10 mouse cellular contexts compared by ENCODE assay signal in the genomic region with DNA sequence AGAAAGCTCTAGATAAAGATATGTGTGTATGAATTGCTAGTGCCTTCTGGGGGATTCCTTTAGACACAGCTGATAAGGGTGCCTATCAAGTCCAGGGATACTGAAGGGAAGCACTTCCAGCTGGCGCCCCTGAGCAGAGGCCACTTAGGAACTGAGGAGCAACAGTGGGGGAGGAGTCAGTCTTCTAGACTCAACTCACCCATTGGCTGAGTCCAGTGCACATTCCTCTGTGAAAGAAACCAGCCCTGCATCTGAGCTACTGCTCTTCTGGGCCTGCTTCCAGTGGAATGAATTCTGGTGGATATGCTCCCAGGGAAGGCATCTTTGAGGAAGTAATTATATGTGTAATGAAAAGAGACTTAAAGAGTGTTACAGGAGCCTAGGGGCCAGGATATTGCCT.
DNase-seq lines count a peak whose midpoint lies in the region; ATAC-seq lines count a peak whose summit lies in the region.
"Had no signal": no experiment of that assay in that cellular context is flagged by ENCODE, and none has a peak within 500 bp of the region (broad histone marks: within the 10 kb centered on the region; RNA-seq: fewer than 3 reads in every experiment).

No protein-coding gene starts in this region.

- 31% methylated on average over 1 of the region's 1 CpGs for WGBS in kidney, embryonic 16.5 days
- WGBS in embryonic facial prominence, embryonic 10.5 days, result 17% methylated on average over 1 of the region's 1 CpGs
- 47% methylated on average over 1 of the region's 1 CpGs for WGBS in liver, embryonic 16.5 days (ENCODE audit: insufficient replicate concordance)

- H3K9me3 ChIP-seq in kidney, embryonic 16.5 days (ENCODE audit: low read length), result no peaks in the 10 kb centered on the region
- H3K9me3 ChIP-seq in embryonic facial prominence, embryonic 10.5 days, result no peaks in the 10 kb centered on the region
- H3K9me3 ChIP-seq in liver, embryonic 16.5 days (replicated peaks; ENCODE audit: control insufficient read depth, low read length), result no peaks in the 10 kb centered on the region

- H3K4me3 ChIP-seq in kidney, embryonic 16.5 days (ENCODE audit: low read length), result no peak overlapping the region
- no peak overlapping the region for H3K4me3 ChIP-seq in embryonic facial prominence, embryonic 10.5 days
- no peak overlapping the region for H3K4me3 ChIP-seq in liver, embryonic 16.5 days (ENCODE audit: low read depth, low read length)
- H3K4me3 ChIP-seq: erythroblast, embryonic 14.5 days had no signal

- no peak overlapping the region for H3K9ac ChIP-seq in kidney, embryonic 16.5 days (replicated peaks; ENCODE audit: low read length)
- H3K9ac ChIP-seq in liver, embryonic 16.5 days (ENCODE audit: low read depth, low read length), result no peak overlapping the region
- H3K9ac ChIP-seq: liver, embryonic 14.5 days had no signal

- H3K36me3 ChIP-seq in kidney, embryonic 16.5 days (ENCODE audit: insufficient read depth, low read length), result no peaks in the 10 kb centered on the region
- H3K36me3 ChIP-seq in embryonic facial prominence, embryonic 10.5 days (replicated peaks), result no peaks in the 10 kb centered on the region
- no peaks in the 10 kb centered on the region for H3K36me3 ChIP-seq in liver, embryonic 16.5 days (ENCODE audit: control insufficient read depth, insufficient read depth)

- H3K4me1 ChIP-seq in kidney, embryonic 16.5 days (ENCODE audit: insufficient read depth, low read length), result no peaks in the 10 kb centered on the region
- peaks cover 4% of the 10 kb centered on the region; the same call in 1 of the 2 replicates for H3K4me1 ChIP-seq in embryonic facial prominence, embryonic 10.5 days
- no peaks in the 10 kb centered on the region for H3K4me1 ChIP-seq in liver, embryonic 16.5 days (ENCODE audit: control insufficient read depth, low read depth, low read length)

- H3K4me2 ChIP-seq in kidney, embryonic 16.5 days (replicated peaks; ENCODE audit: low read depth, low read length), result no peak overlapping the region
- no peak overlapping the region for H3K4me2 ChIP-seq in liver, embryonic 16.5 days (ENCODE audit: low read depth, low read length)

- no peak for DNase-seq in kidney, adult 11 months
- DNase-seq in R1 (ENCODE audit: low read depth, low spot score), result peak; percentile 16
- peak; percentile 12 for DNase-seq in embryonic facial prominence, embryonic 10.5 days (ENCODE audit: low spot score)
- no peak for DNase-seq in spleen, postnatal 10 days (ENCODE audit: low spot score in 2 of 2)
- DNase-seq: thymus, adult 18-20 months had no signal

- peak; percentile 92 for ATAC-seq in kidney, embryonic 16.5 days (ENCODE audit: low FRiP score, low TSS enrichment)
- ATAC-seq in liver, embryonic 16.5 days (ENCODE audit: low read depth), result peak; percentile 24; the same call in 1 of the 2 replicates
- no peak for ATAC-seq in granulocyte monocyte progenitor cell, adult 5-6 weeks (replicated peaks; ENCODE audit: poor library complexity, severe bottlenecking)

- H3K27me3 ChIP-seq in kidney, embryonic 16.5 days (ENCODE audit: insufficient read depth, low read length), result no peaks in the 10 kb centered on the region
- no peaks in the 10 kb centered on the region for H3K27me3 ChIP-seq in embryonic facial prominence, embryonic 10.5 days (replicated peaks; ENCODE audit: low read depth, poor library complexity, severe bottlenecking)
- H3K27me3 ChIP-seq in liver, embryonic 16.5 days (ENCODE audit: control insufficient read depth, insufficient read depth, low read depth, low read length), result no peaks in the 10 kb centered on the region

- H3K27ac ChIP-seq in kidney, embryonic 16.5 days (ENCODE audit: low read length), result no peak overlapping the region
- no peak overlapping the region for H3K27ac ChIP-seq in embryonic facial prominence, embryonic 10.5 days (replicated peaks)
- H3K27ac ChIP-seq in liver, embryonic 16.5 days (ENCODE audit: low read length), result no peak overlapping the region
- H3K27ac ChIP-seq: liver, embryonic 14.5 days had no signal

Comparison
In these comparisons a context has a peak if more than half of its experiments do, and no peak if none do; other contexts are left out.
1. DNase-seq: peak in R1 (single experiment) and embryonic facial prominence, embryonic 10.5 days (single experiment); none in kidney, adult 11 months (single experiment) and spleen, postnatal 10 days (0 of 2).